Mouse (Mus musculus) bone marrow macrophage, adult 2 months (primary cell): ENCODE results near the gene Bcar1. TPM values are rescaled to one million over a fixed set of nuclear protein-coding genes. Genes with fewer than 3 reads are reported as not detected.

Experiments used
- H3K27ac ChIP-seq: 2 replicates; pipeline ENCODE4 v1.5.1; 2012; ENCODE audit warnings: low read depth, low read length; ENCODE audit not compliant: insufficient read depth
- H3K4me1 ChIP-seq: 2 replicates; pipeline ENCODE4 v1.6.1; 2012; ENCODE audit warnings: low read length; ENCODE audit not compliant: control insufficient read depth, insufficient read depth
- H3K4me3 ChIP-seq: 2 replicates; pipeline ENCODE4 v1.5.1; 2012; ENCODE audit warnings: mild to moderate bottlenecking, low read length, moderate library complexity; ENCODE audit not compliant: insufficient read depth
- CTCF ChIP-seq: IDR thresholded peaks from 2 replicates; pipeline ENCODE4 v1.5.1; 2012; ENCODE audit warnings: low read depth, mild to moderate bottlenecking, low read length, moderate library complexity
- POLR2A ChIP-seq: IDR thresholded peaks from 2 replicates; pipeline ENCODE4 v1.6.1; 2012; ENCODE audit warnings: mild to moderate bottlenecking, low read depth, low read length, borderline replicate concordance
- polyA plus RNA-seq: library from polyadenylated mRNA; stranded (reverse); fragments of >200 nt; gene quantifications from 2 replicates; pipeline ENCODE4 v1.2.4, GENCODE M21; 2012; ENCODE audit not compliant: missing spikeins, insufficient read depth, insufficient read length

Bcar1 gene
- polyA plus RNA-seq, 1 experiment = 0.40 TPM

DNA sequence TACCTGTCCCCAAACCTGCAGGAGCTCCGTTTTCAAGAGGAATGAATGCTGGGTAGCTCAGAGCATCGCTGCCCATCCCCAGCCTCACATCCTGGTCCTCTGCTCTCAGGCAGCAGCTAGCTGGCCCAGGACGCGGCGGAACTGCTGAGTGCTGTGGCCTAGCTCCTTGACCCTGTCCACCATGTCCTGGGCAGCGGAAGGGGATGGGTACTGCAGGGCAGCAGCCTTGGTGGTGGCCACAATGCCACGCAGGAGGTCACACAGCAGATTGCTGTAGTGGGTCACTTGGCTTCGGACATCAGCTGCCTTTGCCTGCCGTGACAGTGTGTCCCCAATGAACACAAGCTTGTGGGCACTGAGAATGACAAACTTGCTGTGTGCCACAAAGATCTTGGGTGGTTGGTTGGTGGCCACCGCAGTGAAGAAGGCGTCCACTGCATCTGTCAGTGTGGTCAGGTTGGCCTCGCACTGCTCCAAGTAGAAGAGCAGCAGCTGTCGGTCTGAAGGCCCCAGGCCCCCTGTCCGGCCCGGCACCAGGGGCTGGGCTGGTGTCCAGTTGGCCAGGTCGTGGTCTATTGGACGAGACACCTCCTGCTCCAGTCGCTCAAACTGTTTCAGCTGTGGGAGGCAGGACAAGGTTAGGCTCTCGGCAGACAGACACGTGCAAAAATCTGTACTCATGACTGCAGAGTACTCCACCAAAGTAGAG, 32.7 kb downstream of the Bcar1 start:
- Histone ChIP-seq H3K4me3 (no peak overlapping the region), H3K27ac (no peak overlapping the region), H3K4me1 (no peaks in the 10 kb centered on the region)
- no peak for TF ChIP-seq POLR2A
- no peak for TF ChIP-seq CTCF

DNA sequence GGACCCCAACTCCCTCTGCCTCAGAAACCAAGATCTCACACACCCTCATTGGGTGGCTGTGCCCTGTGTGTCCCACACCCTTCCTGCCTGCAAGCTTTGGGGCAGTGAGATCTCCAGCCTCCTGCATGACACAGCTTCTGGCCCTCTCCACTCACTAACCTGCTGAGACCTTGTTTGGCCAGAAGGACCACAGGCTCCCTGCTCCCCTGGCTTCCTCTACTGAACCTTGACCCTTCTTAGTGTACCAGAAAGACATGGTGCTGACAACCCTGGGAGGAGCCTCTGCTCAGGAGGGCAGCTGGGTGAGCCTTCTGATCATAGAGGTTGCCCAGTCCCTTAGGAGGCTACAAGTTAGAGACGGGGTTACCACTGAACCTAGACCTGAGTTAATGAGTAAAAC, 34.4 kb downstream of the Bcar1 start:
- H3K4me1 ChIP-seq = no peaks in the 10 kb centered on the region
- no peak for TF ChIP-seq POLR2A
- TF ChIP-seq CTCF = no peak
- H3K27ac ChIP-seq = no peak overlapping the region
- no peak overlapping the region for H3K4me3 ChIP-seq

DNA sequence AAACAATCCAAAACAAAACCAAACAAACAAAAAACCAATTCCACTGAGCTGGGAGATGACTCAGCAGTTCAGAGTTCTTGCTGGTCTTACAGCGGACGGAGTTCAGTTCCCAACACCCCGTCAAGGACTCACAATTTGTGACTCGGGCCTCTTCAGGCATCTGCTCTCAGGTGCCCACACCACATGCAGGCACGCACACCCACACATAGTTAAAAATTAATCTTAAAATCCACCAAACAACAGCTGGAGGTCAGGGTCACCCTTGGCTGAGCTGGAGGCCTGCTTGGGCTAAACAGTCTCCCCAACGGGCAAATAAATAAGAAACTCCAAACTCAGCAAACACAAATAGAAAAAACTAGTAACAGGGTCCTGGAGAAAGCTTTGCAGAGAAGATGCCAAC, 35.3 kb downstream of the Bcar1 start:
- H3K27ac ChIP-seq = no peak overlapping the region

DNA sequence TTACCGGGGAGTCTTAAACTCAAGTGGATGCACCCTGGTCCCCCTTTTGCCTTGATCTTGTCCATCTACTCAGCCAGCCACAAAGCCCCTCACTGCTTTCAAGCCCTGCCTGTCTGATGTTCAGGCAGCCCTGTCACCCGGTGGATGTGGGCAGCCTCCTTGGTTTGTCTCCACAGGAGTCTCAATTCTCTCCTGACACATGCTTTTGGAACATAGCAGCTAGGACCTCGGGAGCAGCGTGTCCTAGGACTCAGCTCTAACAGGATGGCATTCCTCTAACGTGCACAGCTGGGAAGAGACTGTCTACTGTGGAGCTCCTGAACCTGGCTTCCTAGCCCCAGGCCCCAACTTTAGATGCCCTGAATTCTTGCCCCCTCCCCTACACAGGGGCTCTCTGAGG, 37.9 kb downstream of the Bcar1 start:
- TF ChIP-seq POLR2A (no peak), CTCF (no peak)
- H3K4me1 ChIP-seq = no peaks in the 10 kb centered on the region
- H3K27ac ChIP-seq = no peak overlapping the region
- no peak overlapping the region for H3K4me3 ChIP-seq

More for the DNA sequence above, 35.3 kb downstream of the Bcar1 start:
- TF ChIP-seq POLR2A (no peak), CTCF (no peak)
- no peaks in the 10 kb centered on the region for H3K4me1 ChIP-seq
- H3K4me3 ChIP-seq = no peak overlapping the region

DNA sequence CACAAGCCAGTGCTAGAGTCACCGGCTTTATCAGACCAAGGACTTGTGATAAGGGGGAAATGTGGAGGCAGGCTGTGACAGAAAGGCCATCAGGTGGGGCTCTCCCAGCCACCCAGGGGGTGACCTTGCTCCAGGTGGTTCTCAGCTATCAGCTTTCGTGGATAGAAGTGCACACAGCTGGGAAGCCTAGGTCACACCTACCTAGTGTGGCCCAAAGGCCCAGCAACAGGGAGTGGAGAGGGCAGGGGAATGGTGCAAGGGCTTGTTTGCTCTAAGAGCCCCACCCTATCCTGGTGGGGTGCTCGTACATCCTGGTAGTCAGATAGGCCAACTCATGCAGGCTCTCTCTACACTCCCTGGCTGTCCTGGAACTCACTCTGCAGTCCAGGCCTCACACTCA, 38.4 kb downstream of the Bcar1 start:
- no peak overlapping the region for H3K27ac ChIP-seq
- TF ChIP-seq CTCF (no peak), POLR2A (no peak)
- no peak overlapping the region for H3K4me3 ChIP-seq

DNA sequence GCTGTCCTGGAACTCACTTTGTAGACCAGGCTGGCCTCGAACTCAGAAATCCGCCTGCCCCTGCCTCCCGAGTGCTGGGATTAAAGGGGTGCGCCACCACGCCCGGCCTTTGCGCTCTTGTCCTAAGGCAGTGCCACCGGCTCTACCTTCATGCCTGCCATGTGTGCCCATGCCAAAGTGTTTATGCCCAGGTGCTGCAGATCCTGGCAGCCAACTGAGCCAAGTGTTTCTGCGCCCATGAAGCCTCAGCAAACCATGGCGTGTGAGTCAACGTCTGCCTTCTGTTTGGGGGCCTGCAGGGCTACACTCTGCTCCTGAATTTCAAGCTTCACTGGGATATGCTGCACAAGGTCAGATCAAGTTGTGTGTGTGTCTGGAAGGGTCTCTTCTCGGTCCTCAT, 39.0 kb downstream of the Bcar1 start:
- no peak overlapping the region for H3K27ac ChIP-seq
- no peak overlapping the region for H3K4me3 ChIP-seq
- no peak for TF ChIP-seq CTCF
- no peak for TF ChIP-seq POLR2A
- H3K4me1 ChIP-seq = no peaks in the 10 kb centered on the region

More for the DNA sequence above, 38.4 kb downstream of the Bcar1 start:
- H3K4me1 ChIP-seq = no peaks in the 10 kb centered on the region

DNA sequence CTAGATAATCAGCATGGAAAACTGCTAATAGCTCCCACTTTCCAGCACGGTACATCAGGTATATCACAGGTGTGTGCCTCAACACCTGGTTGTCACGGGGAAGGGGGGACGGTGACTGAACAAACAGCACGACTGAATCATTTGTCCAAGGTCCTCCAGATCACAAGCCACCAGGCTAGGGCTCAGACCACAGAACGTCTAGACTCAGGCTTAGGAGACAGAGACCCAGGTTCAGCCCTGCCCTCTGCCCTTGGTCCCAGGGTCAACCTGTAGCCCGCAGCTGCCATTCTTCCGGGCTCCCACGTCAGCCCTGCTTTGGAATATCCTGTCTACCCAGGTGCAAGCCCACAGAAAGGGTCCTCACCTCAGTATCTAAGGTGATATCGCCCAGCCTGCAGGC, 42.2 kb downstream of the Bcar1 start:
- H3K4me3 ChIP-seq = no peak overlapping the region
- H3K27ac ChIP-seq = no peak overlapping the region
- H3K4me1 ChIP-seq = no peaks in the 10 kb centered on the region
- TF ChIP-seq CTCF (no peak), POLR2A (no peak)

DNA sequence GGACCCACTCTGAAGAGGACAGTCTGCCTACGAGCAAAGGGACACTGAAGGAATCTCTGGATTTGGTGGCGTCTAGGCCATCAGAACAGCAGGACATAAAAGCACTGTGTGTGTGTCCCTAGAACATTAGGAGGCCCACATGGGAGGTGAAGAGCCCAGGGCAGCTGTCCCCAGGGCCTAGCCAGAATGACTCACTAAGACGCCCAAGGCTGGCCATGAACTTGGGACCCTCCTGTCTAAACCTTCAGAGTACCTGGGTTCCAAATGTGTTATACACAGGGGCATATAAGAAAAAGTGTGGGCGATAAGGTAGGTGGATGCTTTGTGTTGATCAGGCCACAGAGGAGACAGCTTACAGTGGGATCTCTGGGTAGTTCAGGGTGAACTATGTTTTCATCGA, 42.9 kb downstream of the Bcar1 start:
- H3K4me1 ChIP-seq = no peaks in the 10 kb centered on the region
- H3K4me3 ChIP-seq = no peak overlapping the region
- H3K27ac ChIP-seq = no peak overlapping the region
- no peak for TF ChIP-seq CTCF
- no peak for TF ChIP-seq POLR2A

DNA sequence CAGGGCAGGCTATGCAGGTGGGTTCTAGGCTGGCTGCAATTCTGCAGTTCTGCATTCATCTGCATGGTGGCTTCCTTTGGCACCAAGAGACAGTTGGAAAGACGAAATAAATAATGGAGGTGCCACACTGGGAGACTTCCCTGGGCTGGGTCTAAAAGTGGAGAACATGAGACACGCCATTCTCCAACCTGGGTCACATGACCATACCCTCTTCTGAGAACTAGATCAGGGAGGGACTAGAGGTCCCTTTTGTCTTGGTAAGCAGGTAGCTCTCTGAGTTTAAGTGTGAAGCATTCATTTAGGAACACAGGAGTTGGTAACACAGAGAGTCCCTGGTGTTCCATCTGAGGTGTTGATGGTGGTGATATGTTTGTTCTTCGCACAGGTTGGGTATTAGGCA, 43.4 kb downstream of the Bcar1 start:
- no peaks in the 10 kb centered on the region; the same call in 1 of the 2 replicates for H3K4me1 ChIP-seq
- TF ChIP-seq CTCF (no peak), POLR2A (no peak)
- H3K4me3 ChIP-seq = no peak overlapping the region
- no peak overlapping the region for H3K27ac ChIP-seq

DNA sequence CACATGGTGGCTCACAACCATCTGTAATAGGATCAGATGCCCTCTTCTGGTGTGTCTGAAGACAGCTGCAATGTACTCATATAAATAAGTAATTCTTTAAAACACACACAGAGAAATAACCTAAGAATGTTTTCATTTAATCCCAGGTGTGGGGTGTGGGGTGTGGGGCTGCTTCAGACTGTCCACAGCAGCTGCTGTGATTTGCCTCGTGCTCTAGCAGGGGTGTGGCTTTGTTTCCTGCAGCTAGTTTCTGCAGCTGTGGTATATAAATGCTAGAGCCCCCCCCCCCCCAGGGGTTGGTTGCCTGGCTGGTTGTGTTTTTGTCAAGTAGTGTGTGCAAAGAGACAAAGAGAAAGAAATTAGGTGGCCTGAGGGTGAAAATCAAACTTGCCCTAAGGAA, 44.6 kb downstream of the Bcar1 start:
- Histone ChIP-seq H3K4me3 (no peak overlapping the region), H3K4me1 (no peaks in the 10 kb centered on the region; the same call in 1 of the 2 replicates), H3K27ac (no peak overlapping the region)
- TF ChIP-seq POLR2A = no peak
- TF ChIP-seq CTCF = no peak

DNA sequence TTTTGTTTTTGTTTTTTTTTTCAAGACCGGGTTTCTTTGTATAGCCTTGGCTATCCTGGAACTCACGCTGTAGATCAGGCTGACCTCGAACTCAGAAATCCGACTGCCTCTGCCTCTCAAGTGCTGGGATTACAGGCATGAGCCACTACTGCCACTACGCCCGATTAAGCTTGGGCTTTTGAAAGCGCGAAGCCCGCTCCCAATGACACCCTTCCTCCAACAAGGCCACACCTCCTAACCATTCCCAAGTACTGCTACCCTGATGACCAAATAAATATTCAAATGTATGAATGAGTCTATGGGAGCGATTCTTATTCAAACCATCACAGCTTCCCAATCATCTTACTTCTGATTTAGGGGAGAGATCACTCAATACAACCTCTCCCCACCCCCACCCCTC, 46.0 kb downstream of the Bcar1 start:
- Histone ChIP-seq H3K4me1 (no peaks in the 10 kb centered on the region; the same call in 1 of the 2 replicates), H3K4me3 (no peak overlapping the region), H3K27ac (no peak overlapping the region)
- no peak for TF ChIP-seq POLR2A
- TF ChIP-seq CTCF = no peak
